Mouse (Mus musculus) WW6 (cell line): Measurements from ENCODE around the gene Gm15085.
"Not testable (repeated sequence)": the region's sequence is repeated elsewhere in the genome, so short reads cannot be mapped to it uniquely, and the experiment has no call there.

ENCODE experiments used
- DNase-seq: peaks from one replicate; pipeline ENCODE4 v3.0.0-alpha.2; 2013; ENCODE audit warnings: low read depth, low spot score

The Gm15085 gene

DNA sequence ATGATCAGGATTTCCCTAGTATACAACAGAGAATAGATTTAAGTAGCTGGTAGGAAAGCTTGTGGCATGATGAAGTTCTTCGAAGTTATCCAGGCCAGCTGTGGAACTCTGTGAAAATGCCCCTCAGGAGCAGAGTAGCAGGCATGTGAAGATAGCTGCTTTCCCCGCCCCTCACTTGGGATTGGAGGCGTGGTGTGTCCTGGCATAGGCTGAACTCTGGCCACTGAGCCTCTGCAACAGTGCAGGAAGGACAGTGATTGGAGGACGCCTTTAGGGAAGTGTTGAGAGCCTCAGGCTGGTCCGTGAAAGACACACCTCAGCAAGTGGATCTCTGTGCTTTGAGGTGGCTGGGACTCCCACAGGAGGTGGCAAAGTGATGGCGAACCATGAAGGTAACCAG is at the start of gene Gm15085:
Gm15085 (plus strand) TSS at position 301 of the 400 bp plus-strand sequence.
- not testable (repeated sequence) for DNase-seq
